Mouse (Mus musculus): ENCODE data around the gene Atp6v1g2. TPM values are rescaled to one million over a fixed set of nuclear protein-coding genes. Genes with fewer than 3 reads are reported as not detected.

Atp6v1g2 gene
- 100 to 1,000 TPM; 615 to 646 TPM for total RNA-seq (2021)
- long read RNA-seq, experiment 1, transcript Atp6v1g2-201 (3 exons, 1,528 nt) = major isoform, 491 of 566 reads
- long read RNA-seq, experiment 1, transcript Atp6v1g2-204 (2 exons, 1,041 nt) = minor isoform, 10 of 566 reads
- long read RNA-seq, experiment 1, partial matches to known transcripts = 2 of 566 reads
- long read RNA-seq, experiment 1, other reads (novel, unspliced or antisense) = 63 of 566 reads
- long read RNA-seq, experiment 2, transcript Atp6v1g2-201 (3 exons, 1,528 nt) = major isoform, 721 of 816 reads
- long read RNA-seq, experiment 2, transcript Atp6v1g2-204 (2 exons, 1,041 nt) = minor isoform, 16 of 816 reads
- long read RNA-seq, experiment 2, partial matches to known transcripts = 4 of 816 reads
- long read RNA-seq, experiment 2, other reads (novel, unspliced or antisense) = 73 of 816 reads

DNA sequence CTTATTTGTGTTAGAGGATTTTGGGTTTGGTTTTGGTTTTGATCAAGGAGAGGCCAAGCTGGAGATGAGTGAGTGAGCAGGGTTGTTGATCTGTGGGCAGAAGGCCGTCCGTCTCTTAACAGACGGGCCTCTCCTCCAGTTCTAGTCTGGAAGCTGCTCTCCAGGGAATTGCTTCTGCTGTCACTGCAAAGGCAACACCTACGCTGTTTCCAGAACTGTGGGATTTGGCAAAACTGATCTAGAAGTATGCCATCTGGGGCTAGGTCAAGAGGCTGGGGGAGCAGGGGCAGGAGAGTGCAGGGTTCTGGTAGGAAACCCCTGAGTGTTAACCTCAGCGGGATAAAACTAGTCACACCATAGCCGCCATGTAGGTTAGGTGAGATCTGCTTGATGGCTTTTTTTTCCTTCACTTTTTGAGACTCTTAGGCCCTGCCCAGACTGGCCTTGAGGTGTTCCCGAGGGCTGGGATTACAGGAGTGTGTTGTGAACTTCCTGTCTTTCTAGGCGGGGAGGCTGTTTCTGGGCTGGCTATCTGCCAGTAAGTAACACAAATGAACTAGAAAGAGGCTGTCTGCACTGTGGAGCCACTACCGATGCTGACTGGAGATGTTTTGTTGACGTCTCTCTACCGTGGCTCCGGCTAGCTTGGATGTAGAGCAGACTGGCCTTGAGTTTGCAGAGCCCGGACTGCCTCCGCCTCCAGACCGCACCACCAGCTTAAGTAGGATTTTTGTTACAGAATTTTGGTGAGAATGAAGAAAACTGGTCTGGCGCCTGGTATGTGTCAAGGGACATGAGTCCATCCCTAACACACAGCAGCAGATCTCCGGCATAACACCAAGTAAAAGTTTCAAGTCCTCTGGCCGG lies at the start of gene Atp6v1g2:
Atp6v1g2 (plus strand) TSS at position 547 of the 867 bp plus-strand sequence.
- no peak for DNase-seq (ENCODE audit: low spot score in 2 of 2)
- Histone ChIP-seq H3K4me3 (peak within 1 kb of the TSS; percentile 78), H3K27ac (peak within 1 kb of the TSS; percentile 93)
- no peak for TF ChIP-seq CTCF (conservative IDR thresholded peaks at IDR 0.05)

- 0 out of 2 replicates have a peak overlapping the region, but pooled peaks have one; percentile 28 for H3K27ac ChIP-seq
- H3K4me3 ChIP-seq = peak overlapping the region; percentile 52
- no peak for DNase-seq (ENCODE audit: low spot score in 2 of 2)
- no peak for TF ChIP-seq CTCF (conservative IDR thresholded peaks at IDR 0.05)
Measured at GRCm38 (mm10) chr17:35185639-35186611, 47.5 kb upstream of the Atp6v1g2 start.

GRCm38 (mm10) chr17:35186681-35187080 lies 46.8 kb upstream of the Atp6v1g2 start:
- no peak for TF ChIP-seq CTCF (conservative IDR thresholded peaks at IDR 0.05)
- peak overlapping the region; percentile 74; the same call in 1 of the 2 replicates for H3K27ac ChIP-seq
- H3K4me3 ChIP-seq = peak overlapping the region; percentile 52
- no peak for DNase-seq (ENCODE audit: low spot score in 2 of 2)

DNA sequence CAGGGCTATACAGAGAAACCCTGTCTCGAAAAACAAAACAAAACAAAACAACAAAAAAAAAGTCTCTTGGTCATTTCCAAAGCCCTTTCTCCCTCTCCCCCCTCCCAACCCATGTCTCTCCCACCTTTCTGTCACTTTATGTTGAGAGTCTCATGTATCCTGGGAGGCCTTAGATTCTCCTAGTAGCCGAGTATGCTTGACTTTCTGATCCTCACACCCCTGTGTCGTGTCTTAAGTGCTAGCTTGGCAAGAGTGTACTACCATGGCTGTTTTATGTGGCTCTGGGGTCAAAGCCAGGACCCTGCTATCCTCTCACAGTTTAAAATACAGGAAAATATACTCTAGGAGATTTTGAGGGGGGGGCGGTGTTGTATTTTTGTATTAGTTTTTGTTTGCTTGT lies 46.1 kb upstream of the Atp6v1g2 start:
- Histone ChIP-seq H3K4me3 (no peak overlapping the region), H3K27ac (no peak overlapping the region)
- DNase-seq (ENCODE audit: low spot score in 2 of 2) = no peak
- TF ChIP-seq CTCF (conservative IDR thresholded peaks at IDR 0.05) = no peak

GRCm38 (mm10) chr17:35187959-35188610 lies 45.4 kb upstream of the Atp6v1g2 start, which contains the start of gene Lst1:
Lst1 (minus strand) TSS chr17:35188439.
- H3K4me3 ChIP-seq = no peak within 1 kb of the TSS
- DNase-seq (ENCODE audit: low spot score in 2 of 2) = no peak
- no peak for TF ChIP-seq CTCF (conservative IDR thresholded peaks at IDR 0.05)
- H3K27ac ChIP-seq = no peak within 1 kb of the TSS

- no peak for TF ChIP-seq CTCF (conservative IDR thresholded peaks at IDR 0.05)
- Histone ChIP-seq H3K27ac (peak overlapping the region; percentile 47; the same call in 1 of the 2 replicates), H3K4me3 (no peak overlapping the region)
- no peak for DNase-seq (ENCODE audit: low spot score in 2 of 2)
Measured at GRCm38 (mm10) chr17:35189186-35189585, 44.3 kb upstream of the Atp6v1g2 start.

- no peak for DNase-seq (ENCODE audit: low spot score in 2 of 2)
- TF ChIP-seq CTCF (conservative IDR thresholded peaks at IDR 0.05) = no peak
- Histone ChIP-seq H3K4me3 (no peak overlapping the region), H3K27ac (peak overlapping the region; percentile 47; the same call in 1 of the 2 replicates)
Measured at GRCm38 (mm10) chr17:35190096-35190495, 43.4 kb upstream of the Atp6v1g2 start.

DNA sequence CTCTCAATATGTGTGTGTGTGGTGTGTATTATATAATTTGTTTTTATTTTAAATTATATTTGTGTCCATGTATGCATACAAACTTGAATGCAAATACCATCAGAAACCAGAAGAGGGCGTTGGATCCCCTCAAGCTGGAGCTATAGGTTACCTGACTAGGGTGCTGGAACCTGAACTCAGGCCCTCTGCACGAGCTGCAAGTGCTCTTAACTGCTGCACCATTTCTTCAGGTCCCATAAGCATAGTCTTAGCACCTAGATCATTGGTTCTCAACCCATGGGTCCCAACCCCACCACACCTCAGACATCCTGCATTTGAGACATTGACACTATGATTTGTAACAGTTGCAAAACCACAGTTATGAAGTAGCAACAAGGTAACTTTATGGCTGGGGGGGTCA lies 41.7 kb upstream of the Atp6v1g2 start:
- no peak overlapping the region for H3K4me3 ChIP-seq
- peak; percentile 29 for TF ChIP-seq CTCF (conservative IDR thresholded peaks at IDR 0.05)
- no peak overlapping the region for H3K27ac ChIP-seq
- no peak for DNase-seq (ENCODE audit: low spot score in 2 of 2)

DNA sequence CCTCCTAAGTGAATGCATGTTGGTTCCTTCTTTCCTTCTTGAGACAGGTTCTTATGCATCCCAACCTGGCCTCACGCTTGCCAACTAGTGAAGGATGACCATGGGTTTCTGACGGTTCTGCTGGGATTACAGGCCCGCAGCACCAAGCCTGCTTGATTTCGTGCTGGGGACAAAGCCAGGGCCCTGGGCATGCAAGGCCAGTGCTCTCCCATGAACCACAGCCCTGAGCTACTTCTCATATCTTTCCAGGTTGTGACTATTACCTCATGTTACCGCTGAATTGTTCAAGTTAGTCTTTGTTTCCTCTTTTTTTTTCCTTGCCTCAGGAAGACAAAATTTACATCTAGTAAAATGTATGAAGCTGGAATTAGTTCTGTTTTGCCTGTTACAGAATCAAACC lies 40.5 kb upstream of the Atp6v1g2 start:
- no peak overlapping the region for H3K4me3 ChIP-seq
- DNase-seq (ENCODE audit: low spot score in 2 of 2) = no peak

DNA sequence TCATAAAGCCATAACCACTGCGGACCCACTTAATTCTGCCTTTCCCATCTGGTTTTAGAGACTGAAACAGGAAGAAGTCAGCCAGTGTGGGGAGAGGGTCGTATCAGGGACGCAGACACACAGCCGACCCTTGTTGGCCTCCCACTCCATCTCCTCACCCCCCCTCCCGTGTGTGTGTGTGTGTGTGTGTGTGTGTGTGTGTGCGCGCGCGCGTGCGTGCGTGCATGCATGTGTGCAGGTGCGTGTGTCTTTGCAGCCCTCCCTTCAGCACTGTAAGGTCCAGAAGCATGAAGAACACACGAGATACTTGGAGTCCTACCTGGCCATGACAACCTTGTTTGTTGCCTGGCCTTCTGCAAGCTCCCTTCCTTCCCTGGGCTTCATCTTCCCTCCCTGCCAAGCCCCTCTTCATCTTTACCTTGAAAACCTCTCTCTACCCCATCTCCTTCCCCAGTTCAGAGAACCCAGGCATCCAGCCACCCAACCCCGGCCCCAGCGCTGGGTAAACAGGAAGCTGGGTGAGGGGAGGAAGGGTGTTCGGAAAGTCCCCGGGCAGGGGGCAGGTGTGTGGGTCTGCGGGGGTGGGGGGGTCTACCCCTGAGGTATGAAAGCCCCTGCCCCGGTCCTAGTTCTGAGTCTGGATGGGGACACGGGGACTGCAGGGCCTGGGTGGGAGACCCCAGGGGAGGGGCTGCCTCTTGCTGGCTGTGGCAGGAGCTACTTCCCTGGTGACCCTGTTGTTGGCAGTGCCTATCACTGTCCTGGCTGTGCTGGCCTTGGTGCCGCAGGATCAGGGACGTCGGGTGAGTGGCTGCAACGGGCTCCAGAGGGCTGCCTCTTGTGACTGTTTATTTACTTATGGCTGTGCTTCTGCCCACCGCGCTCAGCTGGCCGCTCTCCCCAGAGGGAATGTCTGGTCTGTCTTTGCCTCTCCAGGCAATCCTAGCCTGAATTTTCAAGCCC lies 39.3 kb upstream of the Atp6v1g2 start, which contains the start of gene Ltb:
Ltb (plus strand) TSS at position 559 of the 963 bp plus-strand sequence.
- no peak for TF ChIP-seq CTCF (conservative IDR thresholded peaks at IDR 0.05)
- H3K27ac ChIP-seq = no peak within 1 kb of the TSS
- no peak for DNase-seq (ENCODE audit: low spot score in 2 of 2)
- no peak within 1 kb of the TSS for H3K4me3 ChIP-seq

More for the DNA sequence above, 40.5 kb upstream of the Atp6v1g2 start:
- TF ChIP-seq CTCF (conservative IDR thresholded peaks at IDR 0.05) = no peak
- H3K27ac ChIP-seq = no peak overlapping the region
